Mouse (Mus musculus) liver, embryonic 14 days (tissue): ENCODE data around the gene Cmtr1. TPM values are rescaled to one million over a fixed set of nuclear protein-coding genes. Genes with fewer than 3 reads are reported as not detected.

Source experiments
- polyA plus RNA-seq: library from polyadenylated mRNA; depleted of rRNA; stranded (reverse); fragments of >200 nt; gene quantifications from 2 replicates; pipeline ENCODE4 v1.2.3, GENCODE M21; 2012; rRNA removed

Cmtr1 gene
- 15.7 and 18.2 TPM in 2 replicates for polyA plus RNA-seq

GRCm38 (mm10) chr17:29660076-29660761 lies at the start of gene Cmtr1:
Gene Cmtr1 (plus strand): TSS chr17:29660595.

GRCm38 (mm10) chr17:29614115-29615023 lies 46.0 kb upstream of the Cmtr1 start, which contains the start of the genes Rnf8 and Gm28043:
Gene Rnf8 (plus strand): TSS chr17:29614790.
Gene Gm28043 (plus strand): TSS chr17:29614876.

GRCm38 (mm10) chr17:29716732-29717445 lies 56.5 kb downstream of the Cmtr1 start, which contains the start of gene Ccdc167:
Gene Ccdc167 (minus strand): TSS chr17:29717044.

Other genes starting within 250 kb of the Cmtr1 start
- 49.9 and 62.4 TPM in 2 replicates for gene Pim1, start 169.8 kb upstream of the Cmtr1 start, polyA plus RNA-seq
- gene Gm17657, start 111.0 kb upstream of the Cmtr1 start, polyA plus RNA-seq, result not detected in 2 replicates
- 3.1 and 3.6 TPM in 2 replicates for gene Tbc1d22b, start 110.8 kb upstream of the Cmtr1 start, polyA plus RNA-seq
- 0.05 TPM in 1 of 2 replicates, not detected in the other for gene Tmem217, start 108.2 kb upstream of the Cmtr1 start, polyA plus RNA-seq
- gene Rnf8, start 45.8 kb upstream of the Cmtr1 start, polyA plus RNA-seq, result 26.9 and 27.1 TPM in 2 replicates
- gene Gm28043, start 45.7 kb upstream of the Cmtr1 start, polyA plus RNA-seq, result 1.8 and 2.0 TPM in 2 replicates
- gene Ccdc167, start 56.4 kb downstream of the Cmtr1 start, polyA plus RNA-seq, result 7.8 and 8.3 TPM in 2 replicates